Mouse (Mus musculus): ENCODE measurements around the gene Cnnm2. TPM values are rescaled to one million over a fixed set of nuclear protein-coding genes. Genes with fewer than 3 reads are reported as not detected.
"Not testable (repeated sequence)": the region's sequence is repeated elsewhere in the genome, so short reads cannot be mapped to it uniquely, and the experiment has no call there.

The Cnnm2 gene
- total and polyA plus RNA-seq, 2 experiments from 2014 or later = 6.2 to 16.6 TPM

GRCm38 (mm10) chr19:46727945-46728540 is 33.4 kb upstream of the Cnnm2 start:
- Histone ChIP-seq H3K4me2 (ENCODE audit: low read depth) (no peak overlapping the region), H3K36me3 (ENCODE audit: insufficient read depth) (no peaks in the 10 kb centered on the region), H3K27ac (ENCODE audit: low read depth, low read length) (no peak overlapping the region), H3K4me3 (ENCODE audit: low read depth, low read length) (no peak overlapping the region), H3K9me3 (ENCODE audit: low read length) (no peaks in the 10 kb centered on the region), H3K9ac (no peak overlapping the region), H3K4me1 (ENCODE audit: insufficient read depth) (no peaks in the 10 kb centered on the region), H3K27me3 (ENCODE audit: insufficient read depth, low read length) (no peaks in the 10 kb centered on the region)
- no peak for TF ChIP-seq CTCF (IDR thresholded peaks at IDR 0.05; ENCODE audit: low read depth)
- no peak for DNase-seq
- no peak for ATAC-seq
- 89% methylated on average over 11 of the region's 11 CpGs for WGBS

GRCm38 (mm10) chr19:46728909-46729308 is 32.5 kb upstream of the Cnnm2 start:
- no peak overlapping the region for H3K9ac ChIP-seq
- H3K9me3 ChIP-seq (ENCODE audit: low read length) = no peaks in the 10 kb centered on the region
- H3K4me3 ChIP-seq (ENCODE audit: low read depth, low read length) = no peak overlapping the region
- no peak overlapping the region for H3K4me2 ChIP-seq (ENCODE audit: low read depth)
- no peak for ATAC-seq
- no peaks in the 10 kb centered on the region for H3K4me1 ChIP-seq (ENCODE audit: insufficient read depth)
- no peak overlapping the region for H3K27ac ChIP-seq (ENCODE audit: low read depth, low read length)
- WGBS = 82% methylated on average over 3 of the region's 3 CpGs
- DNase-seq = no peak
- no peak for TF ChIP-seq CTCF (IDR thresholded peaks at IDR 0.05; ENCODE audit: low read depth)
- H3K27me3 ChIP-seq (ENCODE audit: insufficient read depth, low read length) = no peaks in the 10 kb centered on the region
- H3K36me3 ChIP-seq (ENCODE audit: insufficient read depth) = no peaks in the 10 kb centered on the region

- no peaks in the 10 kb centered on the region for H3K36me3 ChIP-seq (ENCODE audit: insufficient read depth)
- ATAC-seq (no peak), DNase-seq (no peak)
- H3K9ac ChIP-seq = no peak overlapping the region
- H3K27ac ChIP-seq (ENCODE audit: low read depth, low read length) = no peak overlapping the region
- H3K9me3 ChIP-seq (ENCODE audit: low read length) = no peaks in the 10 kb centered on the region
- no peaks in the 10 kb centered on the region for H3K27me3 ChIP-seq (ENCODE audit: insufficient read depth, low read length)
- no peaks in the 10 kb centered on the region for H3K4me1 ChIP-seq (ENCODE audit: insufficient read depth)
- H3K4me3 ChIP-seq (ENCODE audit: low read depth, low read length) = no peak overlapping the region
- no peak overlapping the region for H3K4me2 ChIP-seq (ENCODE audit: low read depth)
- 91% methylated on average over 10 of the region's 10 CpGs for WGBS
- TF ChIP-seq CTCF (IDR thresholded peaks at IDR 0.05; ENCODE audit: low read depth) = no peak
Measured at GRCm38 (mm10) chr19:46731351-46731750, 30.0 kb upstream of the Cnnm2 start.

GRCm38 (mm10) chr19:46732673-46733072 is 28.7 kb upstream of the Cnnm2 start:
- not testable (repeated sequence) for ATAC-seq
- WGBS = 93% methylated on average over 5 of the region's 5 CpGs

GRCm38 (mm10) chr19:46733626-46734025 is 27.8 kb upstream of the Cnnm2 start:
- Histone ChIP-seq H3K9me3 (ENCODE audit: low read length) (no peaks in the 10 kb centered on the region), H3K9ac (no peak overlapping the region), H3K4me2 (ENCODE audit: low read depth) (no peak overlapping the region), H3K4me3 (ENCODE audit: low read depth, low read length) (no peak overlapping the region), H3K4me1 (ENCODE audit: insufficient read depth) (no peaks in the 10 kb centered on the region), H3K27me3 (ENCODE audit: insufficient read depth, low read length) (no peaks in the 10 kb centered on the region), H3K36me3 (ENCODE audit: insufficient read depth) (no peaks in the 10 kb centered on the region), H3K27ac (ENCODE audit: low read depth, low read length) (no peak overlapping the region)
- DNase-seq (no peak), ATAC-seq (no peak)
- 89% methylated on average over 7 of the region's 7 CpGs for WGBS
- TF ChIP-seq CTCF (IDR thresholded peaks at IDR 0.05; ENCODE audit: low read depth) = no peak

More at GRCm38 (mm10) chr19:46732673-46733072, 28.7 kb upstream of the Cnnm2 start:
- H3K27me3 ChIP-seq (ENCODE audit: insufficient read depth, low read length); H3K4me2 ChIP-seq (ENCODE audit: low read depth); H3K9me3 ChIP-seq (ENCODE audit: low read length); H3K36me3 ChIP-seq (ENCODE audit: insufficient read depth); H3K4me3 ChIP-seq (ENCODE audit: low read depth, low read length); H3K9ac ChIP-seq; H3K4me1 ChIP-seq (ENCODE audit: insufficient read depth); DNase-seq; H3K27ac ChIP-seq (ENCODE audit: low read depth, low read length): not testable (repeated sequence)

- H3K27ac ChIP-seq (ENCODE audit: low read depth, low read length) = no peak overlapping the region
- WGBS = 70% methylated on average over 5 of the region's 5 CpGs
- no peak overlapping the region for H3K4me3 ChIP-seq (ENCODE audit: low read depth, low read length)
- H3K4me2 ChIP-seq (ENCODE audit: low read depth) = no peak overlapping the region
- H3K9me3 ChIP-seq (ENCODE audit: low read length) = no peaks in the 10 kb centered on the region
- no peaks in the 10 kb centered on the region for H3K4me1 ChIP-seq (ENCODE audit: insufficient read depth)
- no peak for TF ChIP-seq CTCF (IDR thresholded peaks at IDR 0.05; ENCODE audit: low read depth)
- no peak overlapping the region for H3K9ac ChIP-seq
- DNase-seq (no peak), ATAC-seq (no peak)
- H3K36me3 ChIP-seq (ENCODE audit: insufficient read depth) = no peaks in the 10 kb centered on the region
- H3K27me3 ChIP-seq (ENCODE audit: insufficient read depth, low read length) = no peaks in the 10 kb centered on the region
Measured at GRCm38 (mm10) chr19:46735241-46735640, 26.2 kb upstream of the Cnnm2 start.

GRCm38 (mm10) chr19:46737106-46737505 is 24.3 kb upstream of the Cnnm2 start:
- Histone ChIP-seq H3K9me3 (ENCODE audit: low read length) (no peaks in the 10 kb centered on the region), H3K9ac (no peak overlapping the region), H3K4me1 (ENCODE audit: insufficient read depth) (no peaks in the 10 kb centered on the region), H3K27me3 (ENCODE audit: insufficient read depth, low read length) (no peaks in the 10 kb centered on the region), H3K4me2 (ENCODE audit: low read depth) (no peak overlapping the region), H3K27ac (ENCODE audit: low read depth, low read length) (no peak overlapping the region), H3K4me3 (ENCODE audit: low read depth, low read length) (no peak overlapping the region), H3K36me3 (ENCODE audit: insufficient read depth) (no peaks in the 10 kb centered on the region)
- 80% methylated on average over 7 of the region's 7 CpGs for WGBS
- DNase-seq = no peak
- ATAC-seq = no peak
- no peak for TF ChIP-seq CTCF (IDR thresholded peaks at IDR 0.05; ENCODE audit: low read depth)
